In the genomic region with DNA sequence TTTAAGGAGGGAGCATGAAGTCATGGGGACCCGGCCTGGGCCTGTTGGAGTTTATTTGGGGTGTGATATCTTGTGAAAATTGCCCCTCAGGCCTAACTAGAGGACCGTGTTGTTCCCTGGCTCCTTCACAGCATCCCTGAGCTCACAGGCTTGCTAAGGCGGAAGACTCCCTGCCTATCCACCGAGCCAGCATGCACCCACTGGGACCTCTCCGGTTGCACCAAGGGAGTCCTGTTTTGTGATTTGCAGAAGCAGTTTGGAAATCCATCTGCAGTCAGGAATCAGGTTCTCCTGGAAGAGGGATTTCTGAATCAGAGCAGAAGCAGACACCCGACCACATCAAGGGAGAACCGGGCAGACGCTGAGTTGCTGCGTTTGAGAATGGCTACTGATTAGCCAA, we compare ENCODE assay signal across 18 mouse cellular contexts.
"Had no signal": no experiment of that assay in that cellular context is flagged by ENCODE, and none has a peak within 500 bp of the region (broad histone marks: within the 10 kb centered on the region; RNA-seq: fewer than 3 reads in every experiment).

No protein-coding gene starts in this region.

- H3K4me1 ChIP-seq: liver, embryonic 15.5 days; midbrain, embryonic 13.5 days; stomach, embryonic 15.5 days had no signal

- H3K4me2 ChIP-seq: limb, embryonic 13.5 days; liver, embryonic 11.5 days; liver, embryonic 15.5 days; midbrain, embryonic 13.5 days; neural tube, embryonic 13.5 days; stomach, embryonic 15.5 days had no signal

- H3K9me3 ChIP-seq: limb, embryonic 13.5 days; liver, embryonic 15.5 days; midbrain, embryonic 13.5 days; neural tube, embryonic 13.5 days; stomach, embryonic 15.5 days had no signal

- H3K9ac ChIP-seq: limb, embryonic 13.5 days; liver, embryonic 15.5 days; midbrain, embryonic 13.5 days; neural tube, embryonic 13.5 days; stomach, embryonic 15.5 days had no signal

- H3K27me3 ChIP-seq: limb, embryonic 13.5 days; liver, embryonic 15.5 days; midbrain, embryonic 13.5 days; neural tube, embryonic 13.5 days; stomach, embryonic 15.5 days had no signal

- H3K4me3 ChIP-seq: limb, embryonic 13.5 days; liver, embryonic 15.5 days; midbrain, embryonic 13.5 days; neural tube, embryonic 13.5 days; stomach, embryonic 15.5 days had no signal

- ATAC-seq: lung, postnatal 0 days; midbrain, embryonic 13.5 days had no signal

- H3K27ac ChIP-seq: kidney, postnatal 0 days; limb, embryonic 13.5 days; liver, embryonic 15.5 days; midbrain, embryonic 13.5 days; neural tube, embryonic 13.5 days; stomach, embryonic 15.5 days had no signal

- DNase-seq: kidney, adult 11 months; kidney, adult 9 months; kidney, postnatal 36 days; layer of hippocampus, adult 9-11 months; layer of hippocampus, postnatal 36 days; lung, adult 2 months; lung, postnatal 36 days; spleen, adult 18-20 months; thymus, adult 2 months; thymus, postnatal 25 days had no signal

- H3K36me3 ChIP-seq: limb, embryonic 13.5 days; liver, embryonic 15.5 days; midbrain, embryonic 13.5 days; neural tube, embryonic 13.5 days; stomach, embryonic 15.5 days had no signal
